Mouse (Mus musculus) CH12F3 (cell line): ENCODE results near the gene Usp6nl.

Experiments used
- in situ Hi-C: fragments of 300-500 bp; cut with MboI; formaldehyde crosslinking; loops from 2 replicates; pipeline ENCODE4 v1.14.3; 2020; ENCODE audit warnings: low sequenced_read_pairs

Gene Usp6nl

DNA sequence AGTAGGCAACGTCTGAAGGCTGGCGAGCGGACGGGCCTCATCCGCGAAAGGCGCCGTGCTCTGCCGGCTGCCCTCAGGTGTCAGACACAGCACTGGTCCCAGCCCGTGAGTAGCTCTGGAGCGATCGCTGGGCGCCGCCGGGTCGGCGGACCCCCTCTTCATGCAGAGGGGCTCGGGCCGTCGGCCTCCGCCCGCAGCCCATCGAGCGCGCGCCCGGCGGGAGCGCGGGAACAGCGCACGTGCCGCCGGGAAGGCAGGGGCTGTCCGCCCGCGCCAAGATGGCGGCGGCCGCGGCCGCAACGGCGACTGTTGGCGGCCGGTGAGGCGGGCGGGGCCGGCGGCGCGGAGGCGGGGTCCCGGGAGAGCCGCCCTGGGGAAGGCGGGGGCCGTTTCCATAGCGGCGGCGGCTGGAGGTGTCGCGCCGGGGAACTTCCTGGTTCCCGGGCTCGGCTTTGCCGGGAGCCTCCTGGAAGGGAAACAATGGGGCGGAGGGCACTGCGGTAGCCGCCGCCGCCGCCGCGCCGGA is at the start of gene Usp6nl:
Usp6nl (plus strand) TSS at position 292 of the 526 bp plus-strand sequence.
- in situ Hi-C loops: no loop called here

DNA sequence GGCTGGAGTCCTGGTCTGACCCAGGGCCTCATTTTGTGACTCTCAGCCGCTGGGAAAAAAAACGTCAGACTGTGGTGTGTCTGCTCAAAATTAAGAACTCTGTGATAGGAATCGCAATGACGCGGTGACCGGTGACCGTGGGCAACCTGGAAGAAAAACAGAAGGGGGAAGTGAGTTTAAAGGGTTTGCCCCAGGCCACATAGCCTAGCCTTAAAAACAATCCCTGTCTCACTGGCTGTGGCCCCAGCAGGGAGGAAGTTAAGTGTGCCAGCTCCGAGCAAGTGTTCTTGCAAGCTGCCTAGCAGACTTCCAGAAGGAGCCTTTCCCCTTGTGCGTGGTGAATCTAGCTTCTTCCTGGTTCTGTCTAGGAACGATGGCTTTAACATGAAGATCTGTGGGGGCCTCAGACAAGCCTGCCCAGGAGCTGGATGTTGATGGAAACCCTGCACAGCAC is 49.0 kb upstream of the Usp6nl start:
- in situ Hi-C loops: no loop called here

DNA sequence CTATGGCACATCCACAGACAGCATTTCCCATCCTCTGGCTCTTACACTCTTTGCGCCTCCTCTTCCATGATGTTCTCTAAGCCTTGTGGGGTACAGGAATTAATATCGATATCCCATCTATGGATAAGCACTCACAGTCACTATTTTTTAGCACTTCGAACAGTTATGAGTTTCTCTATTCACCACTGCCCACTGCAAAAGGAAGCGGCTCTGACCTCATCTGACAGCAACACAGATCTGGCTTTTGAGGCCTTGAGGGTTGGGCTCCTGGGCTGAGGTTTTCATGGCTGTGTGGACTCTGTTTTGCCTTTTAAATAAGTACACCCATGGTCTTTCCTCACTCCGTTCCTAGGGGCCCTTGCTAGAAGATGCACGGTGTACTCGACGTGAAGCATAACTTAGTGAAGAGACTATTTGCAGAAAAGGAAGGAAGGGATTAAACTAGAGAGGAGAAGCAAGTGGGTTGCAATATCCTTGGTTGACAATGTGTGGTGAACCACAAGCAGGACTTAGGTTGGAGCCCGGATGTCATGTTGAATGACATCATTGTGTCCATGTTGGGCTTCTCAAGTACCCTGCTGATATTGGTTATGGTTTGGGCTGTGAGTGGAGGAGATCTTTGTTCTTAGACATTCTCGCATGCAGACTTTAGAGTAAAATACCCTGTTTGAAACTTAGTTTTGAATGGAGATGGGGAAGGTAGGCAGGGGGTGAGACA is 43.5 kb upstream of the Usp6nl start:
- in situ Hi-C loops: no loop called here

DNA sequence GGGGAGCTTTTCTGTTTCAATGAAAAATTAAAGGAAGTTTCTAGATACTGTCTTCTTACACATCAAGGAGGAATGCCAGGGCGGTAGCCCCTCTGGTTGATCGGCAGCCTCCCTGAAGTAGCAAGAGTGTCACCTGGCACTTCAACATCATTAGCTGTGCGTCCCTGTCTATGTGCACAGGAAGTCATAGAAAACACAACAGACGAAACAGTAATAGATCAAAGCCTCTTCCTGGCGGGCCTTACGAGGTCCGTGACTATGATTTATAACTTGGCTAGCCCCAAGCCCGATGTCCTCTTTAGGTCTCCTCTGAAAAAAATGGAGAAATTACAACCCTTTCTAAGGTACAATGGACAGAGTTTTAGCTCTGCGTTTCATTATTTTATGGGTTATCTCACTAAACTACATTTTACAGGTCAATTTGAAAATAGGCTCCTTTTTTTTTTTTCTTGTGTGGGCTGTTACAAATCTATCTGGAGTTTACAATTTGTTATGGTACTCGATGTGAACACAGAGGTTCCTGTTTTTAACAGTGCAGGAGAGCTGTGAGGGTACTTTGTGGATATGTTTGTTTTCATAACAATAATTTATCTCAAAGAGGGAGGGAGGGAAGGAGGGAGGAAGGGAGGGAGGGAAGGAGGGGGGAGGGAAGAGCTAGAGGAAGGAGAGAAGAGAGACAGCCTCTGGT is 42.7 kb upstream of the Usp6nl start:
- in situ Hi-C loops: no loop called here

DNA sequence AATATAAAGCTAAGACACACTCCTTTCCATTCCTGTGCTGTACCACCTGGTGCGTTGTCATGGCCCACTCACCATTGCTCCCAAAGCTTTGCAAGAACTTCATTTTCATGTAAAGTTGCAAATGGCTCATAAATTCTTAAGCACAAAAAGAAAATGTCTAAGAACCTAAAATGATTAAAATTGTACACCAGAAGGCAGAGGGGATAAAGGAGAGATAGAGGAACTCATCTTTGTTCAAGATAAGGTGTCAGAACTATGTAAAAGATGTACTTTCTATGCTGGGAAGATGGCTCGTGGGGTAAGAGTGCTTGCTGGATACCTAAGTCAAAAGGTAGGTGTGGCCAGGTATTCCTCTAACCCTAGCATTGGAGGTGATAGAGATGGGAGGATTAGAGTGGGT is 38.9 kb upstream of the Usp6nl start:
- in situ Hi-C loops: no loop called here

DNA sequence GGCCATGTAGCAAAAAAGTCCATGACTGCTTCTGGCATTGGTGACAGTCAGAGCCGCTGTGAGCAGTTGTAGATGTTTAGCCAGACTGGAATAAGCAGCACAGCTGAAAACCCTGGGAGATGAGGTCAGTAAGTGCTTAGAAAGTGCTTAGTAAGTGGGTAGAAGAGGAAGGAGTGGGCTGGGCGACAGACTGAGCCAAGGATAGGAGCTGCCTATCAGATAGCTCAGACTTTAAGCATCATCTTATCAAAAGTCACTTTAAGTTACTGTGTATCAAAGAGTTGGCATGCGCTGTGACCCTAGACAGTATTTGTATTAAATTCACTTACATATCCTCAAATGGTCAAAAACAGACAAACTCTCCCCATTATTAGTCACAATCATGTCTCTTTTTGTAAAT is 37.7 kb upstream of the Usp6nl start:
- in situ Hi-C loops: no loop called here

DNA sequence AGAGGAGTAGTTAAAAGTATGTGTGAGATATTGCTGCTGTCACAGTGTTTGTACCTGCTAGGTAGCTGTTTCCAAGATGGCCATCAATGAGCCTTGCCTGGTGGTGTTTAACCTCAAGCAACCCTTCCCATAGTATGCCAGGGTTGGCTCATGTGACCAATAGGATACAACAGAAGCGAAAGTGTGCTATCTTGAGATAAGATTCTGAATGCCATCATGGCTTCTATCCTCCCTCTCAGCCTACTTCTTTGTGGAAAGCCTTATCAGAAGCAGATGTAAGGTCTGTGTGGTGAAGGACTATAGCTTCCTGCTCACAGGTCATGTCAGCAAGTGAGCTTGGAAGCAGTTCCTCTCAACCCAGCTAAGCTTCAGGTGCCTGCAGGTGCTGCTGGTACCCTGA is 36.7 kb upstream of the Usp6nl start:
- in situ Hi-C loops: no loop called here

DNA sequence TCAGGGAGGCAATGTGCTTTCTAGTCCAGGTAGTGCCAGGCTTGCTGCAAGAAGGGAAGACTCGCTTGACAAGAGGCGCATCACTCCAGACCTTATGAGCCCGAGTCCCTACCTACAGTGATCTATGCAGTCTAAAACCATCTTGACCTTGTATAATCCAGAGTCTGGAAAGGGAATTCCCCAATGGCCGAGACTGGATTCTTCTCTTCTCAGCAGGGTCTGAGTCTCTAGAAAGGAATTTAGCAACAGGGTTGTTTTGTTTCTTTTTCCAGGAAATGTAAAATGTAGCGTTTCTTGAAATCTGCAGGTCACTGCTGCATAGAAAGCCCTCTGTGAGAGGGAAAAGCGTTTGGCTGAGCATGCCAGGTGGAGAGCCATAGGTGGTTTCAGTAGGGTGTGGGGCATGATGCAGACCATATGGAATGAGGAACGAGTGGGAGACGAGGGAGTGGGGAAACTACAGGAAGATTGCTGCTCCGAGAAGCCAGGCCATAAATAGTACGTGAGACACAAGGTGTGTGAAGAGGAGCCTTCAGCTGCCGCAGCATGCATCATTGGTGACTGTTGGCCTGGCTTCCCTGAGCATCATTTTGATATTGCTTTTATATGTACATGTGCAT is 28.5 kb upstream of the Usp6nl start:
- in situ Hi-C loops: no loop called here

DNA sequence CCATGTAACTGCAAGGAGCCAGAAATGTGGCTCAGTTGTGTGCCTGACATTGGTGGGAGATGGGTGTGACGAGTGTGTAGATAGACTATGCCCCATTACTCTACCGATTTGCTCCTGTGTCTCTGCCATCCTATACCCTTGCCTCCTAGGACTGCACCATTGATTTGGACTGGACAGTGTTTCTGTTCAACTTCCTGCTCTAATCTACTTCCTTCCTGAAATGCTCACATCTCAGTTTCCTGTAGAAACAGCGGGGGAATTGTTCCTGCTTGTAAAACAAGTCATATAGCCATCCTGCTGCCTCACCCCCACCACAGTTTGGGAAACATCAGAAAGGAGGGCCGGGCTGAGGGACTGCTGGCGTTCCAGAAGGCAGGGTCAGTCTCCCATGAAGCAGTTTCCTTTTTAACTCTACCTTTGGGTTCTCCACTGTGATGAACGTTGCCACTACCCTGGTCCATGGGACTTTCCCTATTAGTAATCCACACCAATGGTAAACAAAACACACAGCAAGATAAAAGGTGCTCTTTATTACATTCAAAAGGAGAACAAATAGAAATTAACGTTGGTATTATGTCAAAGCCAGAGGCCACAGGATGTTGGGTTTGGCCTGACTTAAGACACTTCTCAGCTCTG is 27.4 kb upstream of the Usp6nl start:
- in situ Hi-C loops: no loop called here

DNA sequence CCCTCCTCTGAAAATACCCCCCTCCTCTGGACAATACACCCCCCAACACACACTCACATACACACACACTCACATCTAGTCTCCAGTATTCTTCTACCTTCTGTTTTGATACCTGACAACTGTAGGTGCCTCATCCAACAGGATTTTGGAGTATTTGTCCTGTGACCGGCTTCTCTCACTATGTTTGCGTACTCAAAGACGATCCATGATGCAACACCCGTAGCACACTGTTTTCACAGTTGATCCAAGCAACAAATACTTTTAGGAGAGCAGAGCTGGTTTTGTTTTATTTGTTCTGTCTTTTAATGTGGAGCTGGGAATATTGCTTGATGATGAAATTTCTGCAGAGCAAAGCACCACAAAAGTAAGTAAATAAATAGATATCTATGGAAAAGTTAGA is 17.7 kb upstream of the Usp6nl start:
- in situ Hi-C loops: no loop called here

DNA sequence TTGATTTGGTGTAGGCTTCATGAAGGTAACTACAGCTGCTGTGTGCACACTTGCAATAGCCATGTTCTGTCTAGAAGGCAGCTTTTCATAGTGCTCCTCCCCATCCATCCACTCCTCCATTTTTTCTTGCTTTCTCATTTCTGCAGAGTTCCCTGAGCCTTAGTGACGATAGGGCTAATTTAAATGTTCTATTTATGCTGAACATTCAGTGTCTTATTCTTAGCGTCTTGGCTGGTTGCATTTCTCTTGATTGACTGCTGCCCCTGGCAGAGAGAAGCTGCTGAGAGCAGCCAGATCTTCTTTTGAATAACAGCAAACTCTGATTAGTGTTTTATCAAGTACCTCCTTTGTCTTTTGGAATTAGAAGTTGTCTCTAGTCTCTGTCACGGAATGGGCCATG is 15.6 kb upstream of the Usp6nl start:
- in situ Hi-C loops: no loop called here

DNA sequence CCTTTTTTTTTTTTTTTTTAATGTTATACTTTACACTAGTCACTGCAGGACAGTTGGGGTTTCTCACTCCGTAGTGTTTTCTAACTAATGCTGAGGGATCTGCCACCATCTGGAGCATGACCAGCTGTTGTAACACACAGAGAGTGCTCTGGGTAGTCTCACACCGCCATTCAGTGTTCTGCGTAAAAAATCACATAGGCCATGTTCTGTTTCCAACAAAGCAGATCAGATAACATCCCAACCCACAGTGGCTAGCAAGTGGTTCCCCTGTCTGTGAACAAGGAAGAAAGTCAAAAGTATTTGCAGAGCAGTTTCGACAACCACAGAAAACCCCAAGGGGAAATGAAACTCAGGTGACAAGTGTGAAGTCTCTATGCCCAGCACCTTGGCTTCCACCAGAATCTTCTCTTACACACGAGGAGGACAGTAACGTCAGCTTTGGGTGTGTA is 13.1 kb upstream of the Usp6nl start:
- in situ Hi-C loops: no loop called here

DNA sequence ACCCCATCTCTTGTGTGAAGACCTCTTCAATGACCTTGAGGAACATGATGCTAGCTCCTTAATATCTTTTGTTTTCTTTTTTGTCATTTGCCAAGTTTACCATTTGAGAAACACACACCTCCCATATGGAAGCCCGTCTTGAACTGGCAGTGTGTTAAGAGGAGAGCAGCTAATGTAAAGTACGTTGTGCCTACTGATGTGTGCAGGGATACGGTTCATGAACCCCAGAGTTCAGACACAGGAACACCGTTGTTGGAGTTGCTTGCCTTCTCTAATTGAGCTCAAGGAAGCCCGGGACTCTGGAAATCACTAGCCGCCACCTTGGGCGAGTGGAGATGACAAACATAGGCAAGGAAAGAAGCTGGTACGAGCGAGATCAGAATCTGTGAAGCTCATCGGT is 9.7 kb upstream of the Usp6nl start:
- in situ Hi-C loops: no loop called here

DNA sequence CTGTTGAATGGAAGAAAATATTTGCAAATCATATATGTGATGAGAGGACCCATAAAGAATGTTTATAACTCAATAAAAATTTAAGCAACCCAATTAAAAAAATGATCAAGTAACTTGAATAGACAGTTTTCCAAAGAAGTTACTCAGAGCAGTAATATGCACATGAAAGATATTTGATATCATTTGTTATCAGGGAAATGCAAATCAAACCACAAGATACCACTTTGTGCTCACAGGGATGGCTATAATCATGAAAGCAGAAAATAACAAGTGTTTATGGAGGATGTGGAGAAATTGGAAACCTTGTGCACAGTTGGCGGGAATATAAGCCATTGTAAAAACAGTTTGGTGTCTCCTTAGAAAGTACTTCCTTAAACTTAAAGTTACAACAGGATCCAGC is 8.7 kb upstream of the Usp6nl start:
- in situ Hi-C loops: no loop called here

DNA sequence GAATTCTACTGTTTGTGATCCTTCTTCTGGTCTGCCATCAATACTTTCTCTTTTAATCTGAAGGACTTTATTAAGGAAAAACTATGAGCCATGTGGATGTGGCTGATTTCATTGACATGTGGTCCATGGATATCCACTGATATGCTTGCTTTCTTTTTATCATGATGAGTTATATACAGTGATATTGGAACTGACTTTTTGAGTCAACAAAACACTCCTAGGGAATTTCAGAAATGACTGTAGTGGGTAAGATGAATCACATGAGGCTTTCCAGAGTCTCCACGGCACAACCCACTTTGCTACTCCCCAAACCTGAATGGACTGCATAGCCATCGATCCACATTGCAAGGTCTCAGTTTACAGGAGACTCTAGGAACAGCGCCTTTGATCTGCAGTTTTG is 2.3 kb upstream of the Usp6nl start:
- in situ Hi-C loops: no loop called here

DNA sequence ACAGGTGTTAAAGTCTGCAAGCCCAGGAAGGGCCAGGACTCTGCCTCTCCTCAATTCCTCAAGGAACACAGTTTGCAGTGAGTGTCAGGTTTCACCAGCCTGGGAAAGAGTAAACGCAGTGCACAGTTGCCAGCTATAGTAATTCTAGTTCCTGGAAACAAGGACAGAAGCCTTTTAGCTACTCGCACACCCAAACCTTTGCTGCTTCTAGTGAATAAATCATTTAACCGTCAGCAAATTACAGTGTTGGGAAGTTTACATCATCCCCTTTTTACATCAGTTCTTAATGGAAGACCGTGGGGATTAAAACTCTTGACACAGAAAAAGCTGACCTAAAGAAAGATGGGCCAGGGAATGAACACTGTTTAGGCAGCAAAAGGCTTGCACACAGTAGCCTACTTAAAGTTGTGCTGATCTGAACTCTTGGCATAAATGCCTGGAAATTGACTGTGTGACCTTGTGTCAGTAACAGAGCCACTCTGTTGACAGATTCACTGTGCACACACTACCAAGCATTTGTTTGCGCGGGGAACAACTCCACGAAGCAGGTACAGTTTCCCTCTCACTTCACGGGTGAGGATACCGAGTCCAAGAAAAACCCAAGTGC is 595 bp upstream of the Usp6nl start:
- in situ Hi-C loops: no loop called here

DNA sequence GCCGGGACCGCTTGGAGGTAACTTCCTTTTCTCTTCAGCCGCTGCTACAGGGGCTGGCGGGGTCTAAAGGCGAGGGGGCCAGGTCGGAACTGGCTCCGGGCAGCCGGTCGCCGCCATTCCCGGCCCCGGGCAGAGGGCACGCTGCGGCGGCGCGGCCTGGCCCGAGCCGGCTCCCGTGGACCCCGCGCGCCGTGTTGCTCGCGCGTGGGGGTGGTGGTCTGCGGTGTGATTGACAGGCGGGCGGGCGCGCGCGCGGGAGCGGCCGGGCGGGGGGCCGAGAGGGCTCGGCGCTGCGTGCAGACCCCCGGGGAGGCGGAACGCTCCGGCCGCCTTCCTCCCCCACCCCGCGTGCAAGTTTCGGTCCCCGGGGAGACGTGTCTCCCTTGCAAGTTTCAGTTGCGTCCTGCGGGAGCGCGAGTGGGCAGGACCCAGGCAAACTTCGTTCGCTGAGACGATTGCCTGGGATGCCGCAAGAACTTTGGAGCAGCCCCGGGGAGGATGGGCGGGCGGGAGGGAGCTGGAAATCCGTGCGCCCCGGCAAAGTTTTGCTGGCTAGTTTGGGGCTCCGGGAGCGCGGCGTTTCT is 563 bp downstream of the Usp6nl start:
- in situ Hi-C loops: no loop called here

DNA sequence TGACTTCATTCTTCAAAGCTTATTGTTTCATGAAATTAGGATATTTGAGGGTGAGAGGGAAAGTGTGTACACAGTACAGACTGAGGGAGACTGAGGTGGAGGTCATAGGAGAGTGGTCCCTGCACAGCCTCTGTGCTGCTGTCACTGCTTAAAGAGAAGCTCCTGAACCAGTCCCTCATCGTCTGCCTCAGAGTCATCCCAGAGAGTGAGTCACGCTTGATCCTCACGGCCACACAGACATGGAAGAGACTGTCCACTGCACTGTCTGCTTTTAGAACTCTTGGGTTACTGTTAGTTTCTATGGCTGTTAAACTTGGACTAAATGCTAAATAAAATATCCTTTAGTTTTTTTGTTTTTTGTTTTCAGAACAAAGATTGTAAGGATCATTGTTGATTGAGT is 3.2 kb downstream of the Usp6nl start:
- in situ Hi-C loops: no loop called here

DNA sequence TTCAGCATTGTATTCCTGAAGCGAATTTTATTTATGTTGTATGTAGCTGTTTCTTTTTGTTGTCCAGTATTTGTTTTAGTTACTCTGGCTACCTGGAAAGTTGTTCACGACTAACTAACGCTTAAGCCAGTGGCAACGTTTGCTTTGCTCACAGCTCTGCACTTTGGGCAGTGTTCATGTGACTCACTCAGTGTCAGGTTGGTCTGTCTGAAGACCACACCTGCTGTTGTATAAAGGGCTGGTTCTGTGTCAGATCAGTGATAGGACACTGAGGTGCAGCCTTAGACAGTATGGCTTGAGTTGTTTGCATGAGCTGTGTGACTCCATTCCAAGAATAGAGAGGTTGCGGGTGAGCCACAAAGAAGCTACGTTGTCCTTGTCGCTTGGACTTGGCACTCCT is 6.5 kb downstream of the Usp6nl start:
- in situ Hi-C loops: no loop called here

DNA sequence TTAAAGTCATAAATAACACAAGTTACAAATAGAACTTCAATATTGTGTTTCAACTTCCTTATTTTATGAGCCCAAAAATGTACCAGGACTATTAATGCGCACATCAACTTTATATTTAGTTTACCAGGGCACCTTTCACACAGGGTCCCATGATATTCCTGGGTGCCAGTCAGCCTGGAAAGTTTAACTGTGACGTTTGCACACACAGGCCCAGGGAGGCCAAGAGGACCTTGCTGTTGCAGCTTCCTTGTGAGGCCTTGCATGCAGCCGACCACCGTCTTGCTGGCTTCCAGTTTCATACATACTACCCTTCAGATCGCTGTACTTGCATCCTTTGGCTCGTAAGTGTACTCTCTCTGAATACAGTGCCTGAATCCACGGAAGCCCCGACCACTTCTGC is 8.3 kb downstream of the Usp6nl start:
- in situ Hi-C loops: no loop called here
